Comparison of ENCODE assay signal across 8 mouse cellular contexts in the genomic region with DNA sequence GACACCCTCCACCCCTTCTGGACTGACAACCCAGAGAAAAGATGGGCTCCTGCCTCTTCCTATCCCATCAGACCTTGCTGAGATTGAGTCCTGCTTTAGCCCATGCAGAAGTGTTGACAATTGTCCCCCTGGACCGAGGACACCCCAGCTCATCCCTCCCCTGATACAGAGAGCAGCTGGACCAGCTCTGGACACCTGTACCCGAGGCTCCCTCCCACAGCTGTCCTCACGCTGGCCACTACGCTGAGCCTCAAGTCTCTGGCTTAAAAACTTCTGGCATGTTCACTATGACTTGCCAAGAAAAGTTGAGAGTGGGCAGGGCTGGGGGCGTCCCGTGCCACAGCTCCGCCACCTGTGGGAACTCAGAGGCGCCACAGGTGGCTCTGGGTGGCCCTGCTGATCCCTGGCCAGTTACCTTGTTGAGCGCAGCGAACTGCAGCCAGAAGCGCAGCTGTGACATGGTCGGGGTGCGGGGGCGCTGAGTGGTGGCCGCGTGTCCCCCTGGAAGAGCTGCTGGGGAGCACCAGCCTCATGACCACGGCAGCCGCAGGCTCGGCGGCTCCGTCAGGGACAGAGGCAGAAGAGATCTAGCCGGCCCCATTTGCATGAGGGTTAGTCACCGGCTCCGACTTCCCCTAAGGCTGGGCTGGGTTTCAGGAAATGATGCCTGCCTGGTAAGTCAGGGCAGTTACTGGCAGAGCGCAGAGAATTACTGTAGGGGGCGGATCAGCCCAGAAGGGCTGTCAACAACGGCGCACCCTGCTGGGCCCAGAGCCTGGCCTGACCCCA. TPM values are rescaled to one million over a fixed set of nuclear protein-coding genes. Genes with fewer than 3 reads are reported as not detected.
A peak's percentile ranks its signal among the peaks of the same experiment; 100 is the strongest.
DNase-seq lines count a peak whose midpoint lies in the region; ATAC-seq lines count a peak whose summit lies in the region.

No protein-coding gene starts in this region.

- intact Hi-C loops in left cerebral cortex, postnatal 10 days (cut with DNase I), result loop anchor here (5.0 kb wide), 1 partner anchor 37 kb away; no protein-coding TSS in a partner anchor

- peak overlapping the region; percentile 6 for H3K4me3 ChIP-seq in erythroblast, embryonic 14.5 days (replicated peaks)
- H3K4me3 ChIP-seq in forebrain, embryonic 14.5 days (ENCODE audit: low read depth, low read length), result no peak overlapping the region
- 0 out of 2 replicates have a peak overlapping the region, but pooled peaks have one; percentile 3 for H3K4me3 ChIP-seq in hindbrain, embryonic 12.5 days

- no peaks in the 10 kb centered on the region for H3K9me3 ChIP-seq in erythroblast, embryonic 14.5 days (ENCODE audit: control insufficient read depth, low read length)
- no peaks in the 10 kb centered on the region for H3K9me3 ChIP-seq in forebrain, embryonic 14.5 days (replicated peaks; ENCODE audit: control insufficient read depth, low read length)
- H3K9me3 ChIP-seq in hindbrain, embryonic 12.5 days (replicated peaks), result no peaks in the 10 kb centered on the region

- no peak for ATAC-seq in erythroblast, adult 5-6 weeks (replicated peaks; ENCODE audit: low FRiP score, poor library complexity, severe bottlenecking)
- ATAC-seq in forebrain, embryonic 14.5 days, result no peak
- no peak for ATAC-seq in hindbrain, embryonic 12.5 days (ENCODE audit: low FRiP score)
- ATAC-seq in megakaryocyte, adult 5-6 weeks (ENCODE audit: poor library complexity, severe bottlenecking), result peak; percentile 90

- 23% methylated on average over 28 of the region's 28 CpGs for WGBS in forebrain, embryonic 14.5 days
- WGBS in hindbrain, embryonic 12.5 days, result 17% methylated on average over 28 of the region's 28 CpGs

- 0 out of 2 replicates have a peak overlapping the region, but pooled peaks have one; percentile 3 for H3K9ac ChIP-seq in forebrain, embryonic 14.5 days (ENCODE audit: low read length)
- H3K9ac ChIP-seq in hindbrain, embryonic 12.5 days, result 0 out of 2 replicates have a peak overlapping the region, but pooled peaks have one; percentile 14

- no peaks in the 10 kb centered on the region for H3K27me3 ChIP-seq in erythroblast, embryonic 14.5 days (ENCODE audit: control insufficient read depth)
- H3K27me3 ChIP-seq in forebrain, embryonic 14.5 days (replicated peaks; ENCODE audit: control insufficient read depth, insufficient read depth, low read length), result no peaks in the 10 kb centered on the region
- H3K27me3 ChIP-seq in hindbrain, embryonic 12.5 days, result no peaks in the 10 kb centered on the region
- H3K27me3 ChIP-seq in splenic B cell, adult 2 months (ENCODE audit: control insufficient read depth, insufficient read depth, low read length, poor library complexity, severe bottlenecking), result no peaks in the 10 kb centered on the region

- H3K4me1 ChIP-seq in erythroblast, embryonic 14.5 days (ENCODE audit: control insufficient read depth), result peaks cover 98% of the 10 kb centered on the region
- H3K4me1 ChIP-seq in forebrain, embryonic 14.5 days (ENCODE audit: control insufficient read depth, insufficient read depth, low read length), result no peaks in the 10 kb centered on the region
- H3K4me1 ChIP-seq in hindbrain, embryonic 12.5 days, result peaks cover 16% of the 10 kb centered on the region

- peaks cover 94% of the 10 kb centered on the region for H3K36me3 ChIP-seq in erythroblast, embryonic 14.5 days (ENCODE audit: control insufficient read depth)
- H3K36me3 ChIP-seq in forebrain, embryonic 14.5 days (ENCODE audit: control insufficient read depth, insufficient read depth, low read length), result peaks cover 9% of the 10 kb centered on the region
- peaks cover 21% of the 10 kb centered on the region for H3K36me3 ChIP-seq in hindbrain, embryonic 12.5 days
- H3K36me3 ChIP-seq in splenic B cell, adult 2 months (ENCODE audit: control insufficient read depth, insufficient read depth, low read length, poor library complexity, severe bottlenecking), result peaks cover 2% of the 10 kb centered on the region

- no peak overlapping the region for H3K4me2 ChIP-seq in forebrain, embryonic 14.5 days (ENCODE audit: low read length)
- H3K4me2 ChIP-seq in hindbrain, embryonic 12.5 days (replicated peaks), result peak overlapping the region; percentile 28; the same call in 1 of the 2 replicates

- DNase-seq in adipocyte (ENCODE audit: low spot score), result peak; percentile 88
- DNase-seq in forebrain, embryonic 14.5 days (ENCODE audit: low spot score), result no peak
- DNase-seq in left cerebral cortex, postnatal 10 days (ENCODE audit: extremely low spot score in 1 of 2, low spot score in 2 of 2), result peak; percentile 44 to 90
- DNase-seq in splenic B cell, adult 2 months (ENCODE audit: low read depth, low spot score), result peak; percentile 95

- no peak overlapping the region for H3K27ac ChIP-seq in forebrain, embryonic 14.5 days (ENCODE audit: low read depth, low read length)
- H3K27ac ChIP-seq in hindbrain, embryonic 12.5 days, result no peak overlapping the region

RNA-seq across cellular contexts. Expression of gene Gpx4, which starts 28.0 kb away (rescaled TPM):
- polyA plus RNA-seq in erythroblast, embryonic 14.5 days (2012), result 551 and 700 TPM in 2 replicates
- total RNA-seq in erythroblast, adult 5-6 weeks (2015; ENCODE audit: low replicate concordance), result 108 and 169 TPM in 2 replicates
- 96.3 and 123 TPM in 2 replicates for total RNA-seq in erythroblast, adult 5-6 weeks (2017; ENCODE audit: low replicate concordance)
- polyA plus RNA-seq in forebrain, embryonic 14.5 days (2014; fragmentation: Nextera tagmentation; extraction: Ambion mirVana), result 555 and 632 TPM in 2 replicates
- polyA plus RNA-seq in hindbrain, embryonic 12.5 days (2016; fragmentation: Nextera tagmentation; extraction: Ambion mirVana), result 449 and 484 TPM in 2 replicates
- total RNA-seq in left cerebral cortex, postnatal 10 days (2021), result 100 to 1,000 TPM; 436 to 469 TPM
- 259 and 303 TPM in 2 replicates for total RNA-seq in megakaryocyte, adult 5-6 weeks (2015)
- total RNA-seq in megakaryocyte, adult 5-6 weeks (2017), result 375 and 378 TPM in 2 replicates

RNA-seq across cellular contexts. Expression of gene Sbno2, which starts 30.4 kb away (rescaled TPM):
- polyA plus RNA-seq in erythroblast, embryonic 14.5 days (2012), result 3.4 and 3.9 TPM in 2 replicates
- total RNA-seq in erythroblast, adult 5-6 weeks (2015; ENCODE audit: low replicate concordance), result 9.2 and 12.5 TPM in 2 replicates
- total RNA-seq in erythroblast, adult 5-6 weeks (2017; ENCODE audit: low replicate concordance), result 17.1 and 20.9 TPM in 2 replicates
- polyA plus RNA-seq in forebrain, embryonic 14.5 days (2014; fragmentation: Nextera tagmentation; extraction: Ambion mirVana), result 8.1 and 11.1 TPM in 2 replicates
- 15.1 TPM in 2 replicates for polyA plus RNA-seq in hindbrain, embryonic 12.5 days (2016; fragmentation: Nextera tagmentation; extraction: Ambion mirVana)
- 10 to 100 TPM; 20.4 to 21.2 TPM for total RNA-seq in left cerebral cortex, postnatal 10 days (2021)
- total RNA-seq in megakaryocyte, adult 5-6 weeks (2015), result 32.4 and 33.0 TPM in 2 replicates
- 41.9 and 46.7 TPM in 2 replicates for total RNA-seq in megakaryocyte, adult 5-6 weeks (2017)

RNA-seq across cellular contexts. Expression of gene Polr2e, which starts 35.4 kb away (rescaled TPM):
- 11.9 and 17.1 TPM in 2 replicates for polyA plus RNA-seq in erythroblast, embryonic 14.5 days (2012)
- total RNA-seq in erythroblast, adult 5-6 weeks (2015; ENCODE audit: low replicate concordance), result 23.6 and 33.4 TPM in 2 replicates
- 4.5 and 9.9 TPM in 2 replicates for total RNA-seq in erythroblast, adult 5-6 weeks (2017; ENCODE audit: low replicate concordance)
- 205 and 219 TPM in 2 replicates for polyA plus RNA-seq in forebrain, embryonic 14.5 days (2014; fragmentation: Nextera tagmentation; extraction: Ambion mirVana)
- 163 and 171 TPM in 2 replicates for polyA plus RNA-seq in hindbrain, embryonic 12.5 days (2016; fragmentation: Nextera tagmentation; extraction: Ambion mirVana)
- total RNA-seq in left cerebral cortex, postnatal 10 days (2021), result 10 to 100 TPM; 64.1 to 66.0 TPM
- total RNA-seq in megakaryocyte, adult 5-6 weeks (2015), result 70.2 and 70.7 TPM in 2 replicates
- 58.4 and 69.2 TPM in 2 replicates for total RNA-seq in megakaryocyte, adult 5-6 weeks (2017)

RNA-seq across cellular contexts. Expression of gene Stk11, which starts 40.6 kb away (rescaled TPM):
- 69.2 and 71.6 TPM in 2 replicates for polyA plus RNA-seq in erythroblast, embryonic 14.5 days (2012)
- 47.7 and 60.0 TPM in 2 replicates for total RNA-seq in erythroblast, adult 5-6 weeks (2015; ENCODE audit: low replicate concordance)
- 152 and 195 TPM in 2 replicates for total RNA-seq in erythroblast, adult 5-6 weeks (2017; ENCODE audit: low replicate concordance)
- 25.5 and 27.7 TPM in 2 replicates for polyA plus RNA-seq in forebrain, embryonic 14.5 days (2014; fragmentation: Nextera tagmentation; extraction: Ambion mirVana)
- polyA plus RNA-seq in hindbrain, embryonic 12.5 days (2016; fragmentation: Nextera tagmentation; extraction: Ambion mirVana), result 13.1 and 16.1 TPM in 2 replicates
- total RNA-seq in left cerebral cortex, postnatal 10 days (2021), result 10 to 100 TPM; 81.6 to 93.4 TPM
- total RNA-seq in megakaryocyte, adult 5-6 weeks (2015), result 58.0 and 60.7 TPM in 2 replicates
- 142 and 146 TPM in 2 replicates for total RNA-seq in megakaryocyte, adult 5-6 weeks (2017)

RNA-seq across cellular contexts. Expression of gene Arhgap45, which starts 58.6 kb away (rescaled TPM):
- 1.5 and 1.7 TPM in 2 replicates for polyA plus RNA-seq in erythroblast, embryonic 14.5 days (2012)
- 23.1 and 31.6 TPM in 2 replicates for total RNA-seq in erythroblast, adult 5-6 weeks (2015; ENCODE audit: low replicate concordance)
- total RNA-seq in erythroblast, adult 5-6 weeks (2017; ENCODE audit: low replicate concordance), result 28.6 and 35.8 TPM in 2 replicates
- 1.1 and 1.5 TPM in 2 replicates for polyA plus RNA-seq in forebrain, embryonic 14.5 days (2014; fragmentation: Nextera tagmentation; extraction: Ambion mirVana)
- 8.7 and 8.9 TPM in 2 replicates for polyA plus RNA-seq in hindbrain, embryonic 12.5 days (2016; fragmentation: Nextera tagmentation; extraction: Ambion mirVana)
- 1 to 10 TPM; 3.3 to 4.5 TPM for total RNA-seq in left cerebral cortex, postnatal 10 days (2021)
- 135 and 140 TPM in 2 replicates for total RNA-seq in megakaryocyte, adult 5-6 weeks (2015)
- 235 and 237 TPM in 2 replicates for total RNA-seq in megakaryocyte, adult 5-6 weeks (2017)
